Mouse (Mus musculus): ENCODE results near the gene Fgfr2. TPM values are rescaled to one million over a fixed set of nuclear protein-coding genes. Genes with fewer than 3 reads are reported as not detected.

Fgfr2 gene
- total RNA-seq, 1 experiment, result 37.5 TPM

- TF ChIP-seq MAFK (IDR thresholded peaks at IDR 0.05; ENCODE audit: insufficient read depth, low read depth, low read length) (no peak), CHD2 (IDR thresholded peaks at IDR 0.05; ENCODE audit: low read depth, low read length) (no peak), ZC3H11A (IDR thresholded peaks at IDR 0.05; ENCODE audit: borderline replicate concordance, low read depth, low read length) (no peak), HCFC1 (IDR thresholded peaks at IDR 0.05; ENCODE audit: borderline replicate concordance, insufficient read depth, low read length) (no peak), ZNF384 (IDR thresholded peaks at IDR 0.05; ENCODE audit: low read depth, low read length) (no peak)
These were observed 1055.2 kb downstream of the Fgfr2 start for GRCm38 (mm10) chr7:132067951-132068350.

GRCm38 (mm10) chr7:132067511-132067910 is 1055.6 kb downstream of the Fgfr2 start:
- no peak for TF ChIP-seq CHD2 (IDR thresholded peaks at IDR 0.05; ENCODE audit: low read depth, low read length)
- no peak for TF ChIP-seq ZC3H11A (IDR thresholded peaks at IDR 0.05; ENCODE audit: borderline replicate concordance, low read depth, low read length)
- TF ChIP-seq HCFC1 (IDR thresholded peaks at IDR 0.05; ENCODE audit: borderline replicate concordance, insufficient read depth, low read length), result no peak
- TF ChIP-seq ZNF384 (IDR thresholded peaks at IDR 0.05; ENCODE audit: low read depth, low read length), result no peak
- no peak for TF ChIP-seq MAFK (IDR thresholded peaks at IDR 0.05; ENCODE audit: insufficient read depth, low read depth, low read length)
- in situ Hi-C loops (cut with MboI; ENCODE audit: low sequenced_read_pairs in 2 of 2, unreplicated experiment in 2 of 2), result no loop called here
- no peaks in the 10 kb centered on the region for H3K9me3 ChIP-seq (ENCODE audit: control insufficient read depth, insufficient read depth, low read depth, low read length)
- no peak overlapping the region for H3K27ac ChIP-seq (ENCODE audit: insufficient read depth, low read depth, low read length, poor library complexity, severe bottlenecking)
- H3K4me3 ChIP-seq (ENCODE audit: insufficient read depth in 1 of 2, low read depth in 1 of 2, low read length in 2 of 2, poor library complexity in 1 of 2, severe bottlenecking in 1 of 2), result no peak overlapping the region
- no peaks in the 10 kb centered on the region for H3K4me1 ChIP-seq (ENCODE audit: control insufficient read depth in 2 of 2, insufficient read depth in 2 of 2, low read length in 2 of 2, poor library complexity in 1 of 2)
- DNase-seq (ENCODE audit: low read depth, low spot score), result no peak
- no peaks in the 10 kb centered on the region for H3K36me3 ChIP-seq (ENCODE audit: control insufficient read depth, insufficient read depth, low read length, poor library complexity, severe bottlenecking)
- H3K9ac ChIP-seq (ENCODE audit: insufficient read depth, low read depth, low read length, poor library complexity, severe bottlenecking), result no peak overlapping the region

More at GRCm38 (mm10) chr7:132067951-132068350, 1055.2 kb downstream of the Fgfr2 start:
- H3K4me1 ChIP-seq (ENCODE audit: control insufficient read depth in 2 of 2, insufficient read depth in 2 of 2, low read length in 2 of 2, poor library complexity in 1 of 2), result no peaks in the 10 kb centered on the region
- H3K9me3 ChIP-seq (ENCODE audit: control insufficient read depth, insufficient read depth, low read depth, low read length), result no peaks in the 10 kb centered on the region
- no peak overlapping the region for H3K9ac ChIP-seq (ENCODE audit: insufficient read depth, low read depth, low read length, poor library complexity, severe bottlenecking)
- in situ Hi-C loops (cut with MboI; ENCODE audit: low sequenced_read_pairs in 2 of 2, unreplicated experiment in 2 of 2), result no loop called here
- no peak for DNase-seq (ENCODE audit: low read depth, low spot score)
- H3K36me3 ChIP-seq (ENCODE audit: control insufficient read depth, insufficient read depth, low read length, poor library complexity, severe bottlenecking), result no peaks in the 10 kb centered on the region
- H3K4me3 ChIP-seq (ENCODE audit: insufficient read depth in 1 of 2, low read depth in 1 of 2, low read length in 2 of 2, poor library complexity in 1 of 2, severe bottlenecking in 1 of 2), result no peak overlapping the region
- no peak overlapping the region for H3K27ac ChIP-seq (ENCODE audit: insufficient read depth, low read depth, low read length, poor library complexity, severe bottlenecking)

GRCm38 (mm10) chr7:132060116-132060515 is 1063.0 kb downstream of the Fgfr2 start:
- no peak overlapping the region for H3K9ac ChIP-seq (ENCODE audit: insufficient read depth, low read depth, low read length, poor library complexity, severe bottlenecking)
- no peaks in the 10 kb centered on the region for H3K9me3 ChIP-seq (ENCODE audit: control insufficient read depth, insufficient read depth, low read depth, low read length)
- H3K4me1 ChIP-seq (ENCODE audit: control insufficient read depth in 2 of 2, insufficient read depth in 2 of 2, low read length in 2 of 2, poor library complexity in 1 of 2), result no peaks in the 10 kb centered on the region
- no peak overlapping the region for H3K4me3 ChIP-seq (ENCODE audit: insufficient read depth in 1 of 2, low read depth in 1 of 2, low read length in 2 of 2, poor library complexity in 1 of 2, severe bottlenecking in 1 of 2)
- DNase-seq (ENCODE audit: low read depth, low spot score), result peak; percentile 7
- H3K27ac ChIP-seq (ENCODE audit: insufficient read depth, low read depth, low read length, poor library complexity, severe bottlenecking), result no peak overlapping the region
- TF ChIP-seq ZC3H11A (IDR thresholded peaks at IDR 0.05; ENCODE audit: borderline replicate concordance, low read depth, low read length) (no peak), CHD2 (IDR thresholded peaks at IDR 0.05; ENCODE audit: low read depth, low read length) (no peak), ZNF384 (IDR thresholded peaks at IDR 0.05; ENCODE audit: low read depth, low read length) (no peak), HCFC1 (IDR thresholded peaks at IDR 0.05; ENCODE audit: borderline replicate concordance, insufficient read depth, low read length) (no peak)
- in situ Hi-C loops (cut with MboI; ENCODE audit: low sequenced_read_pairs in 2 of 2, unreplicated experiment in 2 of 2), result no loop called here
- no peaks in the 10 kb centered on the region for H3K36me3 ChIP-seq (ENCODE audit: control insufficient read depth, insufficient read depth, low read length, poor library complexity, severe bottlenecking)

- in situ Hi-C loops (cut with MboI; ENCODE audit: low sequenced_read_pairs in 2 of 2, unreplicated experiment in 2 of 2), result no loop called here
- H3K4me1 ChIP-seq (ENCODE audit: control insufficient read depth in 2 of 2, insufficient read depth in 2 of 2, low read length in 2 of 2, poor library complexity in 1 of 2), result no peaks in the 10 kb centered on the region
- no peaks in the 10 kb centered on the region for H3K9me3 ChIP-seq (ENCODE audit: control insufficient read depth, insufficient read depth, low read depth, low read length)
- DNase-seq (ENCODE audit: low read depth, low spot score), result no peak
- H3K4me3 ChIP-seq (ENCODE audit: insufficient read depth in 1 of 2, low read depth in 1 of 2, low read length in 2 of 2, poor library complexity in 1 of 2, severe bottlenecking in 1 of 2), result no peak overlapping the region
- no peaks in the 10 kb centered on the region for H3K36me3 ChIP-seq (ENCODE audit: control insufficient read depth, insufficient read depth, low read length, poor library complexity, severe bottlenecking)
- no peak overlapping the region for H3K27ac ChIP-seq (ENCODE audit: insufficient read depth, low read depth, low read length, poor library complexity, severe bottlenecking)
- no peak overlapping the region for H3K9ac ChIP-seq (ENCODE audit: insufficient read depth, low read depth, low read length, poor library complexity, severe bottlenecking)
- TF ChIP-seq CHD2 (IDR thresholded peaks at IDR 0.05; ENCODE audit: low read depth, low read length), result no peak
- 0 out of 2 replicates have a peak, but pooled peaks have one; percentile 5 for TF ChIP-seq MAFK (IDR thresholded peaks at IDR 0.05; ENCODE audit: insufficient read depth, low read depth, low read length)
These were observed 1066.6 kb downstream of the Fgfr2 start for GRCm38 (mm10) chr7:132056565-132056964.

- Histone ChIP-seq H3K36me3 (ENCODE audit: control insufficient read depth, insufficient read depth, low read length, poor library complexity, severe bottlenecking) (no peaks in the 10 kb centered on the region), H3K4me3 (ENCODE audit: insufficient read depth in 1 of 2, low read depth in 1 of 2, low read length in 2 of 2, poor library complexity in 1 of 2, severe bottlenecking in 1 of 2) (no peak overlapping the region), H3K9ac (ENCODE audit: insufficient read depth, low read depth, low read length, poor library complexity, severe bottlenecking) (no peak overlapping the region), H3K9me3 (ENCODE audit: control insufficient read depth, insufficient read depth, low read depth, low read length) (no peaks in the 10 kb centered on the region), H3K4me1 (ENCODE audit: control insufficient read depth in 2 of 2, insufficient read depth in 2 of 2, low read length in 2 of 2, poor library complexity in 1 of 2) (no peaks in the 10 kb centered on the region), H3K27ac (ENCODE audit: insufficient read depth, low read depth, low read length, poor library complexity, severe bottlenecking) (no peak overlapping the region)
- in situ Hi-C loops (cut with MboI; ENCODE audit: low sequenced_read_pairs in 2 of 2, unreplicated experiment in 2 of 2), result no loop called here
- DNase-seq (ENCODE audit: low read depth, low spot score), result no peak
- TF ChIP-seq HCFC1 (IDR thresholded peaks at IDR 0.05; ENCODE audit: borderline replicate concordance, insufficient read depth, low read length) (no peak), ZNF384 (IDR thresholded peaks at IDR 0.05; ENCODE audit: low read depth, low read length) (no peak), ZC3H11A (IDR thresholded peaks at IDR 0.05; ENCODE audit: borderline replicate concordance, low read depth, low read length) (no peak), MAFK (IDR thresholded peaks at IDR 0.05; ENCODE audit: insufficient read depth, low read depth, low read length) (no peak), CHD2 (IDR thresholded peaks at IDR 0.05; ENCODE audit: low read depth, low read length) (no peak)
These were observed 1076.5 kb downstream of the Fgfr2 start for GRCm38 (mm10) chr7:132046662-132047061.
